Mouse (Mus musculus): ENCODE results near the gene Mfap2.

The Mfap2 gene

GRCm38 (mm10) chr4:141010118-141010517 lies at the start of gene Mfap2:
TSS of gene Mfap2 (plus strand) at chr4:141010418.
- DNase-seq (ENCODE audit: low spot score): no peak

- DNase-seq (ENCODE audit: low spot score): peak; percentile 97
These were observed 49.3 kb upstream of the Mfap2 start, which contains the start of gene Sdhb for GRCm38 (mm10) chr4:140960781-140961466. TSS of gene Sdhb (plus strand) at chr4:140961203.

GRCm38 (mm10) chr4:140961467-140962206 lies 48.6 kb upstream of the Mfap2 start:
- no peak for DNase-seq (ENCODE audit: low spot score)

- no peak for DNase-seq (ENCODE audit: low spot score)
These were observed 47.9 kb upstream of the Mfap2 start for GRCm38 (mm10) chr4:140962207-140962909.

GRCm38 (mm10) chr4:140962950-140963349 lies 47.3 kb upstream of the Mfap2 start:
- peak; percentile 58 for DNase-seq (ENCODE audit: low spot score)

- peak; percentile 23 for DNase-seq (ENCODE audit: low spot score)
These were observed 46.1 kb upstream of the Mfap2 start for GRCm38 (mm10) chr4:140963941-140964597.

- peak; percentile 81 for DNase-seq (ENCODE audit: low spot score)
These were observed 45.6 kb upstream of the Mfap2 start for GRCm38 (mm10) chr4:140964620-140965019.

- no peak for DNase-seq (ENCODE audit: low spot score)
These were observed 42.6 kb upstream of the Mfap2 start for GRCm38 (mm10) chr4:140967386-140968159.

GRCm38 (mm10) chr4:140971691-140972090 lies 38.5 kb upstream of the Mfap2 start:
- DNase-seq (ENCODE audit: low spot score): no peak

GRCm38 (mm10) chr4:140974408-140974807 lies 35.8 kb upstream of the Mfap2 start:
- DNase-seq (ENCODE audit: low spot score): no peak

GRCm38 (mm10) chr4:140975356-140975755 lies 34.9 kb upstream of the Mfap2 start:
- no peak for DNase-seq (ENCODE audit: low spot score)

GRCm38 (mm10) chr4:140977278-140977677 lies 32.9 kb upstream of the Mfap2 start:
- DNase-seq (ENCODE audit: low spot score): no peak

GRCm38 (mm10) chr4:140977886-140978692 lies 32.1 kb upstream of the Mfap2 start:
- DNase-seq (ENCODE audit: low spot score): peak; percentile 53

- no peak for DNase-seq (ENCODE audit: low spot score)
These were observed 28.6 kb upstream of the Mfap2 start for GRCm38 (mm10) chr4:140981605-140982004.

GRCm38 (mm10) chr4:140982808-140983207 lies 27.4 kb upstream of the Mfap2 start:
- peak; percentile 44 for DNase-seq (ENCODE audit: low spot score)

- DNase-seq (ENCODE audit: low spot score): peak; percentile 76
These were observed 26.8 kb upstream of the Mfap2 start for GRCm38 (mm10) chr4:140983442-140983841.

GRCm38 (mm10) chr4:140984544-140984943 lies 25.7 kb upstream of the Mfap2 start:
- DNase-seq (ENCODE audit: low spot score): peak; percentile 58

GRCm38 (mm10) chr4:140986024-140986710 lies 24.1 kb upstream of the Mfap2 start:
- DNase-seq (ENCODE audit: low spot score): no peak

- DNase-seq (ENCODE audit: low spot score): peak; percentile 92
These were observed 23.4 kb upstream of the Mfap2 start, which contains the start of gene Atp13a2 for GRCm38 (mm10) chr4:140986711-140987395. TSS of gene Atp13a2 (plus strand) at chr4:140986873.
